Mouse (Mus musculus) megakaryocyte-erythroid progenitor cell, adult 5-6 weeks (primary cell): ENCODE measurements around the gene Olfr1404. TPM values are rescaled to one million over a fixed set of nuclear protein-coding genes. Genes with fewer than 3 reads are reported as not detected.
A peak's percentile ranks its signal among the peaks of the same experiment; 100 is the strongest.

Source experiments
- ATAC-seq: replicated peaks from 2 replicates; pipeline ENCODE4 v1.8.0; 2016; ENCODE audit warnings: mild to moderate bottlenecking, inconsistent platforms; ENCODE audit not compliant: severe bottlenecking, poor library complexity, low FRiP score, low TSS enrichment
- total RNA-seq, 2 experiments: library from RNA; stranded (forward) in 1 of 2; stranded (reverse) in 1 of 2; fragments of 200-1000, 215-1000 nt in 1 of 2; fragments of >200 nt in 1 of 2; fragmentation: Nextera tagmentation in 1 of 2; gene quantifications; 2 replicates each; pipeline ENCODE4 v1.2.3; 2014 to 2017

Gene Olfr1404
- not detected in 2 replicates for total RNA-seq (2014; fragmentation: Nextera tagmentation)
- not detected in 2 replicates for total RNA-seq (2017)

GRCm38 (mm10) chr1:173212092-173212491 lies at the start of gene Olfr1404:
TSS of gene Olfr1404 (plus strand) at chr1:173212392.
- ATAC-seq = no peak

- ATAC-seq = no peak
Measured at GRCm38 (mm10) chr1:173174154-173174842, 37.9 kb upstream of the Olfr1404 start.

DNA sequence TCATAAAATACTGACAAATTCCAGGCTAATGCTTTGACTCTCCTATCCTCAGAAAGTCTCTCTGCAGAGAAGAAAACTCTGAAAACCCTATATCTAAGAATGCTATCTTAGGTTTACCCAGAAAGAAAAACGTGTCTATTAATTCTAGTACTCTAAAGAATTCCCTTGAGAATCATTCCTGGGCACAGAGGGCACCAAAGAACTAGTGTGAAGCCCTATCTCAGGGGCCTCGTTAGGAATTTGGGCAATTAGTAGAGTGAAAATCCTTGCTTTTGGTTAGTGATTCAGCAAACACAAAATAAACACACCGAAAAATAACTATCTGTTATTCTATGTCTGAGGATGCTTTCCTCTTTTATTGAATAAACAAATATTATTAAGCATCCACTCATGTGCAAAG lies 21.7 kb upstream of the Olfr1404 start, which contains the start of gene Olfr1406:
Gene Olfr1406 (minus strand): TSS at position 101 of the 400 bp plus-strand sequence.
- ATAC-seq = no peak

GRCm38 (mm10) chr1:173192059-173192458 lies 20.1 kb upstream of the Olfr1404 start:
- peak; percentile 82 for ATAC-seq

DNA sequence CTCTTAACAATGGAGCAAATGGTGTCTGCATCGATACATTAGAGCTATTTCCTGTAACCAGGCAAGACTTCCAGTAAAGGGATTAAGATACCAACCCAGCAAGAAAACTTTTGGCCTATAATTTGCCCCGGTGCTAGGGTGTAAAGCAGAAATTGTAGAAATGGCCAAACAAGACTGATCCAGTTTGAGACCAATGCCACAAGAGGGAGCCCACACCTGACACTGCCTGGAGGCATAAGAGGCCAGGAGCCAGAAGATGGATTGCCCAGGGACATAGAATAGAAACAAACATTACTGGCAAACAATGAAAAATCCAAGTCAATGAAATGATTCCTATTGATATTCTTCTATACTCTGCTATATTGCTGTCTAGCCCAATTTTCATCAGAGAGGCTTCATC lies 15.8 kb upstream of the Olfr1404 start:
- ATAC-seq = peak; percentile 71; the same call in 1 of the 2 replicates

- no peak for ATAC-seq
Measured at GRCm38 (mm10) chr1:173197508-173197907, 14.7 kb upstream of the Olfr1404 start, which contains the start of gene Olfr218. TSS of gene Olfr218 (plus strand) at chr1:173197808.

GRCm38 (mm10) chr1:173216481-173216880 lies 4.3 kb downstream of the Olfr1404 start:
- peak; percentile 70 for ATAC-seq

GRCm38 (mm10) chr1:173227081-173227480 lies 14.9 kb downstream of the Olfr1404 start, which contains the start of gene Fcer1a:
TSS of gene Fcer1a (minus strand) at chr1:173227214.
- 0 out of 2 replicates have a peak, but pooled peaks have one; percentile 30 for ATAC-seq

DNA sequence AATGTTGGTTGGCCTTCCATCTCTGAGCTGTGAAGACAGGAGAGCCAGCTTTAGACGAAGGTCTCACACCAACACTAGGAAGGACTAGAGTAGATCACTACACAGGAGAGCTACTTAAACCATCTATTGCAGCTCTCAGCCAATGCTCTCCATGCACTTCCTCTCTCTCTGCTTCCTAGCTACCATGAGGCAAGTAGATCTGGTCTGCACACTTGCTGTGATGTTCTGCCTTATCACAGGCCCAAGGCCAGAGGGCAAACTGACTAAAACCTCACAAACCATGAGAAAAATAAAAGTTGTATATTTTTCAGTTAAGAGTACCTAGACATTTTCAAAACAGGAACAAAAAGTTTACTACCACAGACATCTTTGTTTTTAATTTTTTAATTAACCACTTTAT lies 24.8 kb downstream of the Olfr1404 start:
- ATAC-seq = 0 out of 2 replicates have a peak, but pooled peaks have one; percentile 34

- no peak for ATAC-seq
Measured at GRCm38 (mm10) chr1:173249888-173250287, 37.7 kb downstream of the Olfr1404 start.

- no peak for ATAC-seq
Measured at GRCm38 (mm10) chr1:173265701-173266100, 53.5 kb downstream of the Olfr1404 start, which contains the start of gene Olfr418. TSS of gene Olfr418 (plus strand) at chr1:173266001.

Other genes with a start within 250 kb of the Olfr1404 start
- not detected in 2 replicates for gene Olfr1408, start 75.0 kb upstream of the Olfr1404 start, total RNA-seq (2014; fragmentation: Nextera tagmentation)
- gene Olfr1408, start 75.0 kb upstream of the Olfr1404 start, total RNA-seq (2017) = not detected in 2 replicates
- not detected in 2 replicates for gene Olfr1406, start 21.8 kb upstream of the Olfr1404 start, total RNA-seq (2014; fragmentation: Nextera tagmentation)
- gene Olfr1406, start 21.8 kb upstream of the Olfr1404 start, total RNA-seq (2017) = not detected in 2 replicates
- not detected in 2 replicates for gene Olfr218, start 14.6 kb upstream of the Olfr1404 start, total RNA-seq (2014; fragmentation: Nextera tagmentation)
- gene Olfr218, start 14.6 kb upstream of the Olfr1404 start, total RNA-seq (2017) = not detected in 2 replicates
- gene Fcer1a, start 14.8 kb downstream of the Olfr1404 start, total RNA-seq (2014; fragmentation: Nextera tagmentation) = not detected in 2 replicates
- gene Fcer1a, start 14.8 kb downstream of the Olfr1404 start, total RNA-seq (2017) = 2.8 TPM in 1 of 2 replicates, not detected in the other
- not detected in 2 replicates for gene Olfr418, start 53.6 kb downstream of the Olfr1404 start, total RNA-seq (2014; fragmentation: Nextera tagmentation)
- not detected in 2 replicates for gene Olfr418, start 53.6 kb downstream of the Olfr1404 start, total RNA-seq (2017)
- gene Mptx2, start 65.4 kb downstream of the Olfr1404 start, total RNA-seq (2014; fragmentation: Nextera tagmentation) = not detected in 2 replicates
- not detected in 2 replicates for gene Mptx2, start 65.4 kb downstream of the Olfr1404 start, total RNA-seq (2017)
- gene Ackr1, start 121.4 kb downstream of the Olfr1404 start, total RNA-seq (2014; fragmentation: Nextera tagmentation) = 0.70 and 1.1 TPM in 2 replicates
- not detected in 2 replicates for gene Ackr1, start 121.4 kb downstream of the Olfr1404 start, total RNA-seq (2017)
- 18.1 and 20.7 TPM in 2 replicates for gene Aim2, start 138.5 kb downstream of the Olfr1404 start, total RNA-seq (2014; fragmentation: Nextera tagmentation)
- gene Aim2, start 138.5 kb downstream of the Olfr1404 start, total RNA-seq (2017) = 17.9 and 23.6 TPM in 2 replicates
- gene Cadm3, start 155.3 kb downstream of the Olfr1404 start, total RNA-seq (2014; fragmentation: Nextera tagmentation) = not detected in 2 replicates
- gene Cadm3, start 155.3 kb downstream of the Olfr1404 start, total RNA-seq (2017) = not detected in 2 replicates